Mouse (Mus musculus) C2C12 (cell line): ENCODE measurements around the gene Mrps5.

Source experiments
- CTCF ChIP-seq: IDR thresholded peaks from one replicate; pipeline ENCODE4 v1.5.1; 2011; ENCODE audit not compliant: control insufficient read depth, insufficient read depth, insufficient read length
- MAX ChIP-seq: IDR thresholded peaks from one replicate; pipeline ENCODE4 v1.6.1; 2011; ENCODE audit warnings: mild to moderate bottlenecking, control low read depth

DNA sequence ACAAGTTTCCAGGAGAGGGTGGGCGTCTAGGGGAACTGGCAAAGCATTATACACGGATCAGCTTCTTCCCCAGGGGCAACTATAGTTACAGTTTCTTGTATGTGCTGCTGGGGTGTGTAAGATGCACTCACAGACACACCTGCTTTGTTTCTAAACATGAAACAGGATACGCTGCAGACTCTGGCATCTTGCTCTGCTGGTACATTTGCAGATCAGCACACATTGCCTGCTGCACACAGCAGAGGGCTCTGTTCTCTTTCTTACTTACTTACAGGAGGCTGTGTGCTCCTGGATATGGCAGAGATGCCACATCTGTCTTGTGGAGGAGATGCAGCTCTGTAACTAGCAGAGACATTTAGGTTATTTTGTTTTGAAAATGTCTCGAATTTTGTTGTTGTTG is 3.8 kb downstream of the Mrps5 start:
- no peak for TF ChIP-seq CTCF
- TF ChIP-seq MAX: no peak
